Mouse (Mus musculus) frontal cortex, adult (tissue): ENCODE results near the gene Tcstv1.
"Not testable (repeated sequence)": the region's sequence is repeated elsewhere in the genome, so short reads cannot be mapped to it uniquely, and the experiment has no call there.

Source experiments
- ATAC-seq: cut with Nextera tagmentation; 2 replicates; pipeline ENCODE4 v1.9.2; 2017; ENCODE audit warnings: mild to moderate bottlenecking, moderate library complexity, mixed read lengths; ENCODE audit not compliant: low TSS enrichment

The Tcstv1 gene

DNA sequence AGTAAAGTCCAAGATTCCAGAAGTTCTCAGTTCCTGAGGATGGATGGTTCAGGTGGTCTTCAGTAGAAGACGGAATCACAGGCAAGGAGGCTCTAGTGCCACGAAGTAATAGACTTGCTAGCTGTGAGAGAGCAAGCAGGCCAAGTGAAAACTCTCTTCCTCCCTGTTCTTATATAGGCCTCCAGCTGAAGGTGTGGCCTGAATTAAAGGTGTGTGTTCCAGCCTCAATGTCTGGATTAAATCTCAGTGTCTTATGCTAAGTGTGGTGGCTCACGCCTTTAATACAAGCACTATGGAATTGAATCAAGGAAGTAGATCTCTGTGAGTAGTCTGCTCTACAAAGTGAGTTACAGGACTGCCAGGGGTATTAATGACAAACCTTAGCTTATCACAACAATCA lies at the start of gene Tcstv1:
Tcstv1 (minus strand) TSS at position 101 of the 400 bp plus-strand sequence.
- not testable (repeated sequence) for ATAC-seq

DNA sequence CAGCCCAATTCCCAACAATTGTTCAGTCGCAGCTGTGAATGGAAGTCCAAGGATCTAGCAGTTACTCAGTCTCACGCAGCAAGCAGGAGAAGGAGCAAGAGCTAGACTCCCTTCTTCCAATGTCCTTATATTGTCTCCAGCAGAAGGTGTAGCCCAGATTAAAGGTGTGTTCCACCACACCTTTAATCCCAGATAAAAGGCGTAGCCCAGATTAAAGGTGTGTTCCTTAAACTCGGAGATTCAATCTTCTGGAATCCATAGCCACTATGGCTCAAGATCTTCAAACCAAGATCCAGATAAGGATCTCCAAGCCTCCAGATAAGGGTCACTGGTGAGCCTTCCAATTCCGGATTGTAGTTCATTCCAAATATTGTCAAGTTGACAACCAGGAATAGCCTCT lies 34.6 kb upstream of the Tcstv1 start, which contains the start of gene Gm21761:
Gm21761 (minus strand) TSS at position 101 of the 400 bp plus-strand sequence.
- not testable (repeated sequence) for ATAC-seq

DNA sequence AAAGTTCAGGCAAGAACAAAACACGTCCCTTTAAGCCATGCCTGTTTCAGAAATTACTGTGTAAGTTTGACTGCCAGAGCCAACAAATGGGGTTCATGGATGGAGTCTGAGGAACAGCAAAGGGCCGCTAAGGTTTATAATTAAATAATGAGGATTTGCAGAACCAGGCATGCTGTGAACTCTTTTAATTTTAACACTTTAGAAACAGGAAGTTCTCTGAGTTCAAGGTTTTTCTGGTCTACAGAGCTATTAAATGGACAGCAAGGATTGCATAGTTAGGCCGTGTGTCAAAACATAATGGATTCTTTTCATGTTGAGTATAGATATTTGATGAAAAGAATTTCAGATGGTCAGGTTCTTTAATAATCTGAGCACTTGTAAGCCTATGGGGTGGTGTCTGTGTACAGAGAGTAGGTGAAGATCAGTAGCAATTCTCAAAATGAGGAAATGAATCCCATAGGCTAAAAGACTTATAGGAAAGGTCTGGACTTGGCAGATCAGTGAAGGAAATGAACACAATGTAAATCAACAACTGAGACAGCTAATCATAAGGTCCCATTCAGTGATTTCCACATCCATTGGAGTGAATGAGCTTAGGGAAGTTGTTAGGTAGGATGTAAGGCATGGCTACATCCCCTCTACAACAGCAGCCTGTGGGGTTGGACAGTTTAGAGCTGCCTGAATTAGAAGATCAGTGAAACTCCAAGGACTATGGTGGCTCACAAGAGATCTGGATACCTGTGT lies 30.2 kb upstream of the Tcstv1 start:
- ATAC-seq = not testable (repeated sequence)

- ATAC-seq = not testable (repeated sequence)
Observed at GRCm38 (mm10) chr13:119916966-119917722, 22.6 kb upstream of the Tcstv1 start.

- not testable (repeated sequence) for ATAC-seq
Observed at GRCm38 (mm10) chr13:119916449-119916848, 21.9 kb upstream of the Tcstv1 start.

DNA sequence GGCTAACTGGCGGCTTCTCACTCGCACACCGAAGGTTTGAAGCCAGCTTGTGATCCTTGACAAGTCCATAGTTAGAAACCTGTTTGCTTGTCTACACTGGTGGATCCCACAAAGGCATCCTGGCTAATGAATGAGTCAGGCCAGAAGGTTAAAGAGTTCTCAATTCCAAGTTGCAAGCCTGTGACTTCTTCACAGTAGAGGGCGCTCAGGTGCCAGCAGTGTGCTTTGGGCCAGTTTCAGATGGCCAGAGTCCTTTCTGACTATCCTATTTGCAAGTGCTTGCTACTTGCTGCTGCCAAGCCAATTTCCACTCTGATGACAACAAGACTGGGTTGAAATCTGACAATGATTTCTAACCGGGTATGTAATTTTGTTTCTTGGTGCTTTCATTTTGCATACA lies 4.0 kb upstream of the Tcstv1 start:
- ATAC-seq = not testable (repeated sequence)

- not testable (repeated sequence) for ATAC-seq
Observed at GRCm38 (mm10) chr13:119886896-119887295, 7.7 kb downstream of the Tcstv1 start.

DNA sequence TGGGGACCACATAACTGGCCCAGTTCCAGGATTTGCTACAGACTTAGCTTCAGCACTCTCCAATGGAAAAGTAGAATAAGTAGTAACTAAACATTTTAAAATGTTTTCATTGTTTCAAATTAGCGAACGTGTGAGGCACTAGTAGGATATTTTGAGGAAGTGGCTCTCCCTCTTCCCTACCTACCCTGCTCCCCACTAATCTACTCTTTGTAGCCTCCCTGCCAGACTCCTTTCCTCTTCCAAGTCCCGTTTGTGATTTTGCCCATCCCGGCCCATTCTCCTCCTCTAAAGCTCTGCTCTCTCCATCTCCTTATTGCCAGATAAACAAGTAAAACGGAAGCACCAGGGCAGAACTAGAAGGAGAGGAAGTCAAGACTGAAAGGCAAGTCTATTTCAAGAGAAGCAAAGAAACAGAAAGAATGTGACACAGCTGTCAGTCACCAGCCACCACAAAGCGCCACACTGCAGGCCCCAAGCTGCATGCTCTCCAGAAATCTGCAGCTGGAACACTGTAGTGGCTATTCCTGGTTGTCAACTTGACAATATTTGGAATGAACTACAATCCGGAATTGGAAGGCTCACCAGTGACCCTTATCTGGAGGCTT lies 30.1 kb downstream of the Tcstv1 start:
- not testable (repeated sequence) for ATAC-seq

DNA sequence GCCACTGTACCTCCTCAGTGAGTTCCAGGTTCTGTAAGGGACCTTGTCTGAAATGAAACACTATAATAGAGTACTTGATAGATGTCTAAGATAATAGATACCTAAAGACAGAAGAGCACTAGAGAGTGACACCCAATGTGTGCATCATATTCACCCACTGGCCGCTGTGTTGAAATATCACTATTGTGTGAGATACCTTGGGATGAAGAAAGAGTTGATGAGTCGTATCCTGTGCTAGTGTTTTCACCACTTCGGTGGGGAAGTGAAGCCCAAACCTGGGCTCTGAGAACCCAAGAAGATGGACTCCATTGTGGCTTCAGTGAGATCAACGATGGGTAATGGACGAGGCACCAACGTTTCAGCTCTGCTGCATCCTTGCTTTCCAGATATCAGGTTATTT lies 32.2 kb downstream of the Tcstv1 start:
- ATAC-seq = not testable (repeated sequence)
